Mouse (Mus musculus): Measurements from ENCODE around the gene Npsr1. TPM values are rescaled to one million over a fixed set of nuclear protein-coding genes. Genes with fewer than 3 reads are reported as not detected.

The Npsr1 gene
- total RNA-seq, 2 experiments from 2014 or later: not detected

DNA sequence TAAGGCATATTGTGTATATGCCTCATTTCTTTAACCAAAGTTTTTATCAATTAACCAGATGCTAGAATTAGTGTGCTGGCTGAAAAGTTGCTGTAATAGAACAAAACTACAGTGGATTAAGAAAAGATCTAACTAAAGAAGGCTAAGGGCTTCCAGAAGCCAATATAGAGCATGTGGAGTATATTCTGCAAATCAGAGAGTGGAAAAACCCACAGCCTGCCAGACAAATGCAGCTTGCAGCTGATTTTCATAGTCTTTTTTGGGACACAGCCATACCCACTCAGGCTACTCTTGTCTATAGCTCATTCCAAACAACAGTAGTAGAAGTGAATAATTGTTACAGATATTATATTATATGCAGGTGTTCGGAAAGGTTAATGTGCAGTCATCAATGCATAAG is 138.7 kb downstream of the Npsr1 start:
- no peak for DNase-seq (ENCODE audit: low spot score in 2 of 2)

GRCm38 (mm10) chr9:24247557-24247956 is 149.8 kb downstream of the Npsr1 start:
- DNase-seq (ENCODE audit: low spot score in 2 of 2): no peak

DNA sequence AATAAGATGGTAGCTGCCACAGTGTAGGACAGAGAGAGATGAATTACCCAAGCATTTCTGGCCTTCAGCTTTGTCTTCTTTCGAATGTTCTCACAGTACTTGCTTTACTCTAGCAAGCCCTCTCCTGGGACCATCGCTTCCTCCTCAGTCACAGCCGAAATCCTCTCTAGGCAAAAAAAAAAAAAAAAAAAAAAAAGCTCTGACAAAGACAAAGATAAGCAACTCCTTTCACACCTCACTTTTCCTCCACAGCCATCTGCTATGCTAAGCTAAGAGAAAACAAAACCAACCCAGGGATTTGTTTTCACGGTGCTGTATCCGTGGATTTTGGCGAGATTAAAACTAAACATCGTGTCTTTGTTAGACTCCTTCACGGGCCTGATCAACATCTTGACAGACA is 156.4 kb downstream of the Npsr1 start:
- no peak for DNase-seq (ENCODE audit: low spot score in 2 of 2)

DNA sequence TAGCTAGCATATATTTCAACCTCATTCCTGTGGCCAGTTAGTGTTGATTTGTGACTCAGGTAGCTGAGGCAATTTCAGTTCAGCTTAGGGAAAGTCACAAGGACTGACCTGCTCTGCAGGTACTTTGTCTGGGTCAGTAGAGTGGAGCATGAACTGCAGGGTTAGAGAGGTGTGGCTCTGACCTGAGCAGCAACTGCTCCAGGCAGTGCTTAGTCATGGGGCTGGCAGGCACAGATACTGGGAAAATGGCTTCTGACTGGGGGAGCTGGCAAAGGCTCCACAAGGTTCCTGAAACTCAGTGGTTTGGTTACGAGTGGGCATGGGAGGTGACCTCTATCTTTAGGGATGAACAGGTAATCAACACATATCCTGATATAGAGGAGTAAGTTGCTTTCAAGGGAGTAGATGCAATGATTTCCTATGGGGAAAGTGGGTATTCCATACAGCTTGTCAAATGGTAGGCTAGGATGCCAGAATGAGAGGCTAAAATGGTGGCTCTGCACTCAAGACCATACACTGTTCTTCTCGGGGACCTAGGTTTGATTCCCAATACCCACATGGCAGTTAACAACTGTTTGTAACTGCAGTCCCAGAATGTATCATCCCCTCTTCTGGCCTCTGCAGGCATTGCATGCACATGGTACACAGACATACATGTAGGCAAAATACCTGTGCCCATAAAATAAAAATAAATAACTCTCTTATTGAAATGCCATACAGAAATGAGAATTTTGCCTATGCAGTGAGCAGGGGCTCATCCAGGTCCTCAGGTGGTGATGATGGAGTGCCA is 182.9 kb downstream of the Npsr1 start:
- DNase-seq (ENCODE audit: low spot score in 2 of 2): no peak

GRCm38 (mm10) chr9:24282617-24283016 is 184.8 kb downstream of the Npsr1 start:
- DNase-seq (ENCODE audit: low spot score in 2 of 2): no peak

GRCm38 (mm10) chr9:24283071-24283470 is 185.3 kb downstream of the Npsr1 start:
- DNase-seq (ENCODE audit: low spot score in 2 of 2): no peak

- no peak for DNase-seq (ENCODE audit: low spot score in 2 of 2)
Measured at GRCm38 (mm10) chr9:24283536-24283935, 185.7 kb downstream of the Npsr1 start.

DNA sequence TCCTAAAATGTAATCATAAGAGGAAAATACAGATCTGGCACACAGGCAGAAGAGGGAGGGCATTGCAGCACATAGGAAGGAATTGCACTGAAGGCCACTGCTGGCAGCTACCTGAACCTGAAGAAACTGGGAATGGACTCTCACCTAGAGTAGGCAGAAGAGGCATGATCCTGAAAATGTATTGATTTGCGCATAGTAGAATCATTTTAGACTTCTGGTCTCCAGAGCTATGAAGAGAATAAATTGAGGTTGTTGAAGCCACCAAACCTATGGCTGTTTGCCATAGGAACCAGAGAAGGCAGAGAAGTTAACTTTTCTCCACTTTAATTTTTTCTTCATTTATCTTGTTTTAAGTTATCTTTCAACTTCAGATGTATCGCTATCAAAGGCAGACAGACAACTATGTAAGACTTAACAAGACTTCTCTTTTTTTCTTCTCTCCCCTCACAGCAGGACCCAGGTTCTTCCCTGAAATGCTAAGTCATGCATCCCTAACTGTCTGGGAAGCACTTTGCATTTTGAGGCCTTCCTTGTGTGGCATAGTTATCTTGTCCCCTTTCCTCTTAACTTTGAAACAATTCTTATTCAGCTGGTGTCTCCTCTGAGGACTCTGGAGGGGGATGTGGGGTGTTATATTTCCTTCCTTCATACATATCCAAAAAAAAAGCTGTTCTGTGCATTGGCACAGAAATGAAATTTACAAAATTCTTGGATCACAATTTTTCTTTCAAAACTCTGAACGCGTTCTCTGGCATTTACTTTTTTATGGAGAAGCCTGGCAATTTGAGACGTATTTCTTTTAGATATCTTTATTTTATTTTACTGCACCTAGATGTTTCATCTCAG is 186.7 kb downstream of the Npsr1 start:
- no peak for DNase-seq (ENCODE audit: low spot score in 2 of 2)

- no peak for DNase-seq (ENCODE audit: low spot score in 2 of 2)
Measured at GRCm38 (mm10) chr9:24285419-24285818, 187.6 kb downstream of the Npsr1 start.

GRCm38 (mm10) chr9:24291385-24291784 is 193.6 kb downstream of the Npsr1 start:
- peak in 1 of 2 experiments; percentile 31 for DNase-seq (ENCODE audit: low spot score in 2 of 2)

GRCm38 (mm10) chr9:24293252-24293959 is 195.6 kb downstream of the Npsr1 start:
- DNase-seq (ENCODE audit: low spot score in 2 of 2): no peak

DNA sequence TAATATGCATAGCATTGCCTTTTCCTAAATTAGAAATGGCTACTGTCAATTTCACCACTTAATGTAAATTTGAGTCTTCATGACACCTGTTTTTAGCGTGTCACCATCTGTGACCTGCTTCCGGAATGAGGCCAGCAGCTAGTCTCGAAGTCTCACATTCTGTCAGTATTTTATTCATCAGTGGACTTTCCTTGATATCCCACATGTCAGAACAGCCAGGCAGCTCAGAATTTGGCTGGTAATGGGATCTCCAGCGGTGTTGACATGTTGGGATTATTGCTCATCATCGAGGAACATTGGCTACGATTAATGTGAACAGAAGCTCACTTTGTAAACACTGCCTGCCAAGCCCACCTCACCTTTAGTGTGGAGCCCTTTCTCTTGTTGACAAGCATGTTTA is 205.1 kb downstream of the Npsr1 start:
- no peak for DNase-seq (ENCODE audit: low spot score in 2 of 2)

DNA sequence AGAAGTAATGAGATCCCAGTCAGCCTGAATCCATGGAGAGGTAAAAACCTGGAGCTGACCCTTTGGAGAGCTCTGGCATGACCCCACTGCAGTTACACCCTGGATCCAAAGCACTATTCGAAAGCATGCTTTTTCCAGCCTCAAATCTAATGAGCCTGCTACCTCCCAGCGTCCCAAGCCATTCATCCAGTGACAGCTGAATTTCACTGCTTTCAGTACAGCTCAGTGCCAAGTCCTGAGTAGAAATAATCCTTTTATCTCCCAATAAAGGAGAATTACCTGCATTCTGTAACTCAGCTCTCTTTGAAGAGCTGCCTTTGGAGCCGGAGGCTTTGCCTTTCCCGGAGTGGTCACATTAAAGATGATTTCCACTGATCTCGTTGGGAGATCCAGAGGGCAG is 209.2 kb downstream of the Npsr1 start:
- no peak for DNase-seq (ENCODE audit: low spot score in 2 of 2)

- DNase-seq (ENCODE audit: low spot score in 2 of 2): no peak
Measured at GRCm38 (mm10) chr9:24307400-24307799, 209.6 kb downstream of the Npsr1 start.

GRCm38 (mm10) chr9:24315835-24316234 is 218.0 kb downstream of the Npsr1 start:
- DNase-seq (ENCODE audit: low spot score in 2 of 2): no peak

DNA sequence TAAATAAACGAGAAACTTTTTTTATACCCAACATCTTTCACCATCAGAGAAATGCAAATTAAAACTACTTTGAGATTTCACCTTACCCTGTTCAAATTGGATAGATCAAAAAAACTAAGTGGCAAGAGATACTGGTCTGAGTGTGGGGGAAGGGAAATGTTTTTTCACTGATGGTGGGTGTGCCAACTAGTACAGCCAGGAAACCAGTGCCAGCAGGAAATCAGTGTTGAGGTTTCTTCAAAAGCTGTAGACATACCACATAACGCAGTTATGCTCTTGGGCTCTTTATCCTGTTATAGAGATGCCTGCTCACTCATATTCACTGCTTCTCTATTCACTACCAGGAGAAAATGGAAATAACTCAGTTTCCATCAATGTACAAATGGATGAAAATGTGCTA is 233.9 kb downstream of the Npsr1 start:
- no peak for DNase-seq (ENCODE audit: low spot score in 2 of 2)

GRCm38 (mm10) chr9:24341321-24341720 is 243.5 kb downstream of the Npsr1 start:
- DNase-seq (ENCODE audit: low spot score in 2 of 2): no peak

- DNase-seq (ENCODE audit: low spot score in 2 of 2): no peak
Measured at GRCm38 (mm10) chr9:24347011-24347410, 249.2 kb downstream of the Npsr1 start.

GRCm38 (mm10) chr9:24349510-24349909 is 251.7 kb downstream of the Npsr1 start:
- no peak for DNase-seq (ENCODE audit: low spot score in 2 of 2)

DNA sequence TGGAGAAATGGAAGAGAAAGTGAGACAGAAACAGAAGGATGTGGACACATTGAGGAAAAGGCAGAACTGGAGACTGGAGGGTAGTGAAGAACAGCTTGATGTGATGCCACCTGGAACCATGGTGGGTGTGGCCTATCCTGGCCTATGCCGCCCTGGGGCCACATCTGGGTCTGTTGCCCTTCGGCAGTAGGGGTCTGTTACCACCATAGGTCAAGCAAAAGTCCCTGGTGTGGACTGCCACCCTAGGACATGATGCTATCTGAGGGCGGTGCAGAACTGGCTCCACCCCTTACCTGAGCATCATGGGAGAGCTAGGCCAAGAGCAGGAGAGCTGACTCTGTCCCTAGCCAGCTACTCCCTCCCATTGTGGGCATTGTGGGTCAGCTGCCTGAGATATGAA is 253.6 kb downstream of the Npsr1 start:
- DNase-seq (ENCODE audit: low spot score in 2 of 2): no peak

Data from adrenal gland, adult 18-20 months (tissue).